In genomic region chr2:178342597-178342996, GRCm38 (mm10) we compare ENCODE assay signal across 20 mouse cellular contexts.
"Had no signal": no experiment of that assay in that cellular context is flagged by ENCODE, and none has a peak within 500 bp of the region (broad histone marks: within the 10 kb centered on the region; RNA-seq: fewer than 3 reads in every experiment).

No protein-coding gene starts in this region.

- DNase-seq: liver, postnatal 0 days; lung, adult 2 months; lung, postnatal 14 days; lung, postnatal 36 days; retina, postnatal 1 day; right cerebral cortex, adult 18-20 months; right cerebral cortex, postnatal 25 days; right cerebral cortex, postnatal 4 days; spleen, adult 18-20 months; thymus, adult 18-20 months; thymus, postnatal 14 days; thymus, postnatal 36 days had no signal

- H3K4me2 ChIP-seq: lung, embryonic 15.5 days; midbrain, embryonic 11.5 days; midbrain, embryonic 13.5 days; midbrain, embryonic 15.5 days; neural tube, embryonic 12.5 days had no signal

- ATAC-seq: liver, postnatal 0 days; lung, postnatal 0 days; midbrain, embryonic 13.5 days; midbrain, embryonic 15.5 days had no signal

- H3K9me3 ChIP-seq: lung, embryonic 15.5 days; megakaryocyte, embryonic 14.5 days; midbrain, embryonic 13.5 days; midbrain, embryonic 15.5 days; neural tube, embryonic 12.5 days had no signal

- H3K4me3 ChIP-seq: lung, embryonic 15.5 days; megakaryocyte, embryonic 14.5 days; midbrain, embryonic 13.5 days; midbrain, embryonic 15.5 days; neural tube, embryonic 12.5 days had no signal

- H3K27ac ChIP-seq: lung, embryonic 15.5 days; macrophage; midbrain, embryonic 13.5 days; midbrain, embryonic 15.5 days; neural tube, embryonic 12.5 days had no signal

- H3K4me1 ChIP-seq: lung, embryonic 15.5 days; megakaryocyte, embryonic 14.5 days; midbrain, embryonic 13.5 days; midbrain, embryonic 15.5 days; neural tube, embryonic 12.5 days had no signal

- H3K27me3 ChIP-seq: lung, embryonic 15.5 days; midbrain, embryonic 13.5 days; midbrain, embryonic 15.5 days; neural tube, embryonic 12.5 days had no signal

- H3K36me3 ChIP-seq: lung, embryonic 15.5 days; midbrain, embryonic 13.5 days; midbrain, embryonic 15.5 days; neural tube, embryonic 12.5 days had no signal

- H3K9ac ChIP-seq: liver, postnatal 0 days; lung, embryonic 15.5 days; midbrain, embryonic 13.5 days; midbrain, embryonic 15.5 days; neural tube, embryonic 12.5 days had no signal
